Mouse (Mus musculus) NIH3T3 (cell line): ENCODE data around the gene Slc47a1.
"Not testable (repeated sequence)": the region's sequence is repeated elsewhere in the genome, so short reads cannot be mapped to it uniquely, and the experiment has no call there.

Experiments
- DNase-seq: peaks from one replicate; pipeline ENCODE4 v3.0.0-alpha.2; 2012; ENCODE audit warnings: low read depth

Slc47a1 gene

GRCm38 (mm10) chr11:61377881-61378613 is at the start of gene Slc47a1:
Slc47a1 (minus strand) TSS chr11:61378345.
- DNase-seq: no peak

- DNase-seq: no peak
These were observed 41.1 kb upstream of the Slc47a1 start for GRCm38 (mm10) chr11:61419253-61419652.

GRCm38 (mm10) chr11:61417945-61418551 is 39.9 kb upstream of the Slc47a1 start:
- peak; percentile 91 for DNase-seq

GRCm38 (mm10) chr11:61416540-61416939 is 38.4 kb upstream of the Slc47a1 start:
- DNase-seq: peak; percentile 38

- DNase-seq: no peak
These were observed 37.3 kb upstream of the Slc47a1 start for GRCm38 (mm10) chr11:61415444-61415843.

GRCm38 (mm10) chr11:61414560-61414959 is 36.4 kb upstream of the Slc47a1 start:
- no peak for DNase-seq

- DNase-seq: no peak
These were observed 35.3 kb upstream of the Slc47a1 start for GRCm38 (mm10) chr11:61413411-61413810.

- no peak for DNase-seq
These were observed 33.7 kb upstream of the Slc47a1 start for GRCm38 (mm10) chr11:61411809-61412208.

- DNase-seq: no peak
These were observed 33.1 kb upstream of the Slc47a1 start for GRCm38 (mm10) chr11:61411221-61411620.

GRCm38 (mm10) chr11:61410129-61410528 is 32.0 kb upstream of the Slc47a1 start:
- peak; percentile 83 for DNase-seq

GRCm38 (mm10) chr11:61409051-61409450 is 30.9 kb upstream of the Slc47a1 start:
- peak; percentile 49 for DNase-seq

- peak; percentile 78 for DNase-seq
These were observed 30.3 kb upstream of the Slc47a1 start for GRCm38 (mm10) chr11:61408184-61409027.

- peak; percentile 83 for DNase-seq
These were observed 29.6 kb upstream of the Slc47a1 start for GRCm38 (mm10) chr11:61407638-61408183.

- no peak for DNase-seq
These were observed 23.6 kb upstream of the Slc47a1 start for GRCm38 (mm10) chr11:61401794-61402193.

GRCm38 (mm10) chr11:61400681-61401346 is 22.7 kb upstream of the Slc47a1 start:
- no peak for DNase-seq

- DNase-seq: not testable (repeated sequence)
These were observed 19.4 kb upstream of the Slc47a1 start for GRCm38 (mm10) chr11:61397423-61398043.

GRCm38 (mm10) chr11:61388936-61389335 is 10.8 kb upstream of the Slc47a1 start:
- DNase-seq: no peak

- peak; percentile 82 for DNase-seq
These were observed 9.9 kb upstream of the Slc47a1 start for GRCm38 (mm10) chr11:61388012-61388411.

- DNase-seq: no peak
These were observed 9.1 kb upstream of the Slc47a1 start for GRCm38 (mm10) chr11:61387233-61387632.

GRCm38 (mm10) chr11:61385725-61386124 is 7.6 kb upstream of the Slc47a1 start:
- DNase-seq: no peak

GRCm38 (mm10) chr11:61381272-61381671 is 3.1 kb upstream of the Slc47a1 start:
- no peak for DNase-seq
